Mouse (Mus musculus) MEL (cell line): Measurements from ENCODE around the gene Rdh12. TPM values are rescaled to one million over a fixed set of nuclear protein-coding genes. Genes with fewer than 3 reads are reported as not detected.

Experiments used
- DNase-seq: peaks from one replicate; pipeline ENCODE4 v3.0.0; 2011; ENCODE audit warnings: low read depth, low spot score
- H3K27ac ChIP-seq: 2 replicates; pipeline ENCODE4 v1.5.1; 2012; ENCODE audit warnings: low read depth, mild to moderate bottlenecking, control low read depth, low read length, moderate library complexity; ENCODE audit not compliant: control insufficient read depth
- H3K27me3 ChIP-seq, 2 experiments: fragments of 150-350 bp in 1 of 2; sonication (generic) in 1 of 2; 2 replicates each; pipeline ENCODE4 v1.6.1; 2012; ENCODE audit warnings: low read length in 2 of 2, mild to moderate bottlenecking in 2 of 2, improper control_type of control experiment in 1 of 2, moderate library complexity in 1 of 2; ENCODE audit not compliant: insufficient read depth in 2 of 2, control insufficient read depth in 1 of 2
- H3K36me3 ChIP-seq, 2 experiments: 2 replicates each; pipeline ENCODE4 v1.6.1; 2012 to 2014; ENCODE audit warnings: low read length in 2 of 2, improper control_type of control experiment in 1 of 2, inconsistent platforms in 1 of 2, mild to moderate bottlenecking in 1 of 2; ENCODE audit not compliant: insufficient read depth in 2 of 2, control insufficient read depth in 1 of 2
- H3K4me1 ChIP-seq, 2 experiments: fragments of 150-350 bp in 1 of 2; sonication (generic) in 1 of 2; 2 replicates each; pipeline ENCODE4 v1.6.1; 2012; ENCODE audit warnings: low read length in 2 of 2, improper control_type of control experiment in 1 of 2, mild to moderate bottlenecking in 1 of 2; ENCODE audit not compliant: insufficient read depth in 2 of 2, control insufficient read depth in 1 of 2
- H3K4me3 ChIP-seq, 2 experiments: fragments of 150-350 bp in 1 of 2; sonication (generic) in 1 of 2; 2 replicates each; pipeline ENCODE4 v1.5.1; 2012; ENCODE audit warnings: low read depth in 2 of 2, low read length in 2 of 2, mild to moderate bottlenecking in 2 of 2, moderate library complexity in 2 of 2, control low read depth in 1 of 2, improper control_type of control experiment in 1 of 2; ENCODE audit not compliant: control insufficient read depth in 1 of 2, insufficient read depth in 1 of 2
- H3K79me2 ChIP-seq: 2 replicates; pipeline ENCODE4 v1.6.1; 2012; ENCODE audit warnings: mild to moderate bottlenecking, low read length, moderate library complexity; ENCODE audit not compliant: control insufficient read depth, poor library complexity, insufficient read depth
- H3K9ac ChIP-seq: 2 replicates; pipeline ENCODE4 v1.6.1; 2012; ENCODE audit warnings: low read depth, mild to moderate bottlenecking, control low read depth, low read length, moderate library complexity; ENCODE audit not compliant: control insufficient read depth, poor library complexity, severe bottlenecking
- H3K9me3 ChIP-seq: fragments of 150-350 bp; sonication (generic); replicated peaks from 2 replicates; pipeline ENCODE4 v1.6.1; 2012; ENCODE audit warnings: mild to moderate bottlenecking, low read length, improper control_type of control experiment, moderate library complexity; ENCODE audit not compliant: insufficient read depth
- BHLHE40 ChIP-seq: IDR thresholded peaks from 2 replicates; pipeline ENCODE4 v1.6.1; 2012; ENCODE audit warnings: low read depth, mild to moderate bottlenecking, inconsistent platforms, low read length, improper control_type of control experiment, borderline replicate concordance
- CTCF ChIP-seq, 3 experiments: IDR thresholded peaks in 2 of 3; conservative IDR thresholded peaks in 1 of 3; 2 replicates each; pipeline ENCODE4 v1.5.1; 2011 to 2012; ENCODE audit warnings: low read length in 3 of 3, low read depth in 2 of 3, mild to moderate bottlenecking in 2 of 3, improper control_type of control experiment in 1 of 3, inconsistent platforms in 1 of 3, mixed read lengths in 1 of 3, moderate library complexity in 1 of 3; ENCODE audit not compliant: control insufficient read depth in 1 of 3, insufficient read depth in 1 of 3, poor library complexity in 1 of 3, severe bottlenecking in 1 of 3
- E2F4 ChIP-seq: IDR thresholded peaks from 2 replicates; pipeline ENCODE4 v1.6.1; 2011; ENCODE audit warnings: low read depth, low read length, improper control_type of control experiment, borderline replicate concordance
- HCFC1 ChIP-seq: IDR thresholded peaks from 2 replicates; pipeline ENCODE4 v1.6.1; 2012; ENCODE audit warnings: low read depth, mild to moderate bottlenecking, inconsistent platforms, low read length, improper control_type of control experiment, moderate library complexity
- KAT2A ChIP-seq: conservative IDR thresholded peaks from 2 replicates; pipeline ENCODE4 v1.6.1; 2012; ENCODE audit warnings: low read depth, low read length, improper control_type of control experiment, inconsistent platforms
- MAFK ChIP-seq: IDR thresholded peaks from 2 replicates; pipeline ENCODE4 v1.6.1; 2011; ENCODE audit warnings: low read depth, mild to moderate bottlenecking, low read length, improper control_type of control experiment, borderline replicate concordance
- MYB ChIP-seq: IDR thresholded peaks from 2 replicates; pipeline ENCODE4 v1.6.1; 2011; ENCODE audit warnings: mild to moderate bottlenecking, low read depth, low read length, improper control_type of control experiment
- NRF1 ChIP-seq: IDR thresholded peaks from 2 replicates; pipeline ENCODE4 v1.6.1; 2014; ENCODE audit warnings: low read depth, mild to moderate bottlenecking, inconsistent platforms, low read length, improper control_type of control experiment, moderate library complexity; ENCODE audit not compliant: poor library complexity, insufficient read depth, severe bottlenecking
- RAD21 ChIP-seq: IDR thresholded peaks from 2 replicates; pipeline ENCODE4 v1.6.1; 2011; ENCODE audit warnings: mild to moderate bottlenecking, low read depth, low read length, improper control_type of control experiment
- SMC3 ChIP-seq: IDR thresholded peaks from 2 replicates; pipeline ENCODE4 v1.6.1; 2011; ENCODE audit warnings: low read depth, low read length, improper control_type of control experiment
- TBP ChIP-seq: IDR thresholded peaks from 2 replicates; pipeline ENCODE4 v1.8.0; 2011; ENCODE audit warnings: low read depth, low read length, improper control_type of control experiment
- USF1 ChIP-seq: IDR thresholded peaks from 2 replicates; pipeline ENCODE4 v1.6.1; 2014; ENCODE audit warnings: low read depth, mild to moderate bottlenecking, inconsistent platforms, low read length, improper control_type of control experiment, moderate library complexity
- USF2 ChIP-seq, 2 experiments: IDR thresholded peaks; 2 replicates each; pipeline ENCODE4 v1.6.1; 2011 to 2012; ENCODE audit warnings: improper control_type of control experiment in 2 of 2, low read length in 2 of 2, borderline replicate concordance in 1 of 2, inconsistent platforms in 1 of 2, low read depth in 1 of 2, mild to moderate bottlenecking in 1 of 2; ENCODE audit not compliant: insufficient read depth in 1 of 2
- ZC3H11A ChIP-seq: IDR thresholded peaks from 2 replicates; pipeline ENCODE4 v1.6.1; 2012; ENCODE audit warnings: low read depth, mild to moderate bottlenecking, inconsistent platforms, low read length, improper control_type of control experiment
- ZNF384 ChIP-seq: IDR thresholded peaks from 2 replicates; pipeline ENCODE4 v1.6.1; 2012; ENCODE audit warnings: low read depth, mild to moderate bottlenecking, inconsistent platforms, low read length, improper control_type of control experiment
- polyA plus RNA-seq, 2 experiments: library from polyadenylated mRNA; stranded (reverse) in 1 of 2; unstranded in 1 of 2; fragments of >175 nt in 1 of 2; fragments of >200 nt in 1 of 2; gene quantifications; 2 replicates each; pipeline versions ENCODE4 v1.2.1 to v1.2.4; 2012; ENCODE audit warnings: low replicate concordance in 2 of 2, low read depth in 1 of 2; ENCODE audit not compliant: insufficient read length in 2 of 2, insufficient read depth in 1 of 2, missing spikeins in 1 of 2
- total RNA-seq: library from RNA; depleted of rRNA; stranded (reverse); fragments of 300-350 nt; gene quantifications from 2 replicates; pipeline ENCODE4 v1.2.3, GENCODE M21; 2012

The Rdh12 gene
- total and polyA plus RNA-seq, 3 experiments, result 0.15 to 0.35 TPM; not detected in 1

DNA sequence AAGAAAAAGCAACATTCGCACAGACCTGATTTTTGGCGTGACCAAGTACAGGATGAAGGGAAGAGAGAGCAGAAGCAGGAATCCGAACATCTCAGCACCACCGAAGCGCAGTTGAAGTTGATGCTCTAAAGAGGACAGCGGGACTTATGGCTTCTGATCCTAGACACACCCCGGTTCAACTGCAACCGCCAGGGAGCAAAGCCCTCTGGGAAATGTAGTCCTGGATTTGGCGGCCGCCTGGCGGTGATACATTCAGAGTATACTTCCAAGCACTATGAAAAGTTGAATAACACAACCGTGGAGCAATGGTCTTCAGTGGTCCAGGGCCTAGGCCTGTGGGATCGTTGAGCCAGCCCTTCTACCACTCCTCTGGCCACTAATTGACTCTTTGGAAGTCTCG lies 17.0 kb upstream of the Rdh12 start (continued):
- peak; percentile 97 for TF ChIP-seq MYB
- TF ChIP-seq KAT2A, result peak; percentile 79; the same call in 1 of the 2 replicates
- 0 out of 2 replicates have a peak, but pooled peaks have one; percentile 11 for TF ChIP-seq NRF1
- TF ChIP-seq ZNF384, result no peak
- no peak for TF ChIP-seq USF1
- TF ChIP-seq, all 39 proteins: peak for 15

DNA sequence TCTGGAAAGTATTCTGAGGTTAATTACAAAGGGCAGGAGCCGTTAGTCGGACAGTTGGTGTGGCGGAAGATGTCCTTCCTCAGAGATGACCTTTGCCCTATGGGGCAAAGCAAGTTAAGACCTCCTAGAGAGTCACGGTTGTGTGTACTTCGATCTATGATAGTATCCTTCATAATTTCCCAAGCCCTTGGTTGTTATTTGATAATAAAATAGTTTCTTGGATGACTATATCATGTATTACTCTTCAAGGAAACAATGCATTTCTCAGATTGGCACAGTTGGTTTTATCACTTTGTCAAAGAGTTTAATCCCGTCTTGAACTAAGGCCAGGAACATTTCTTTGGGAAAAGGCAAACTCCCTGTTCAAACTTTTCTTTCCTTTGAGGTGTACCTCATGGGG lies 16.5 kb upstream of the Rdh12 start, which contains the start of gene Rdh11:
Rdh11 (minus strand) TSS at position 101 of the 400 bp plus-strand sequence.
- Histone ChIP-seq H3K4me1 (peaks cover 3 to 15% of the 10 kb centered on the region in 2 experiments; a peak in 3 of 4 replicates), H3K9me3 (no peaks in the 10 kb centered on the region), H3K36me3 (peaks cover 6 to 8% of the 10 kb centered on the region in 2 experiments), H3K27ac (peak within 1 kb of the TSS; percentile 14), H3K9ac (peak within 1 kb of the TSS; percentile 68), H3K4me3 (peak within 1 kb of the TSS; percentile 73 to 97), H3K27me3 (no peaks in the 10 kb centered on the region), H3K79me2 (no peaks in the 10 kb centered on the region; the same call in 1 of the 2 replicates)
- DNase-seq, result no peak
- no peak for TF ChIP-seq E2F4
- TF ChIP-seq USF1, result no peak
- TF ChIP-seq MAFK, result no peak
- TF ChIP-seq USF2 (IDR thresholded peaks at IDR 0.05; ENCODE audit: borderline replicate concordance in 1 of 2, insufficient read depth in 1 of 2, low read depth in 1 of 2, low read length in 2 of 2), result no peak

DNA sequence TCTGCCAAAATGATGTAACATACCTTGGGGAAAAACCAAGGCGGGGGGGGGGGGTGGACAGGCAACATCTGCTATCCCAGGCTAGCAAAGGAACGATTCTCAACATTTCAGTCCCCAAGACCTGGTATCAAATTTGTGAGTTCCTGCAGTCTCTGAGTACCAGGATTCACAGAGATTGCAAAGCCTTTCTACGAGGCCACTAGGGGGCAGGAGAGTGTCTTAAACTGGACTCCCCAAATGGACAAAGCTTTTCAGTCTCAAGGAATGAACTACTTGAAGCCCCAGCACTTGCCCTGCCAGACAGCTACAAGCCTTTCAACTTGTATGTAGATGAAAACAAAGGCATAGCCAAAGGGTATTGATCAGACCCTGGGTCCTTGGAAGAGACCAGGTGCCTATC lies 15.3 kb upstream of the Rdh12 start:
- H3K4me1 ChIP-seq, result peaks cover 5 to 21% of the 10 kb centered on the region in 2 experiments; a peak in 3 of 4 replicates
- no peaks in the 10 kb centered on the region; the same call in 1 of the 2 replicates for H3K79me2 ChIP-seq
- no peak overlapping the region for H3K4me3 ChIP-seq
- peaks cover 0 to 10% of the 10 kb centered on the region in 2 experiments; a peak in 3 of 4 replicates for H3K36me3 ChIP-seq
- peak; percentile 91 for DNase-seq
- H3K27ac ChIP-seq, result no peak overlapping the region
- H3K9ac ChIP-seq, result no peak overlapping the region
- H3K27me3 ChIP-seq, result no peaks in the 10 kb centered on the region
- H3K9me3 ChIP-seq, result no peaks in the 10 kb centered on the region
- peak; percentile 51 for TF ChIP-seq HCFC1
- peak; percentile 85 for TF ChIP-seq RAD21
- TF ChIP-seq BHLHE40, result 0 out of 2 replicates have a peak, but pooled peaks have one; percentile 41
- TF ChIP-seq ZC3H11A, result peak; percentile 61
- no peak for TF ChIP-seq USF1
- TF ChIP-seq SMC3, result peak; percentile 77
- peak; percentile 67 to 88 (median 84) for TF ChIP-seq CTCF (IDR thresholded peaks at IDR 0.05 in 2 of 3, conservative IDR thresholded peaks at IDR 0.05 in 1 of 3; ENCODE audit: control insufficient read depth in 1 of 3, insufficient read depth in 1 of 3, low read depth in 2 of 3, low read length in 3 of 3, poor library complexity in 1 of 3, severe bottlenecking in 1 of 3)
- no peak for TF ChIP-seq TBP
